Mouse (Mus musculus) myocyte (in vitro differentiated cells): ENCODE results near the gene Tex22.

ENCODE experiments used
- MAX ChIP-seq: IDR thresholded peaks from one replicate; pipeline ENCODE4 v1.6.1; 2011; ENCODE audit warnings: low read depth, mild to moderate bottlenecking, control low read depth
- POLR2A ChIP-seq: IDR thresholded peaks from one replicate; pipeline ENCODE4 v1.6.1; 2011; ENCODE audit warnings: low read depth, mild to moderate bottlenecking, control low read depth, moderate library complexity; ENCODE audit not compliant: insufficient read length
- REST ChIP-seq: IDR thresholded peaks from one replicate; pipeline ENCODE4 v1.6.1; 2011; ENCODE audit warnings: mild to moderate bottlenecking, control low read depth, moderate library complexity; ENCODE audit not compliant: insufficient read depth, insufficient read length
- TCF12 ChIP-seq: IDR thresholded peaks from one replicate; pipeline ENCODE4 v1.6.1; 2011; ENCODE audit warnings: mild to moderate bottlenecking, control low read depth; ENCODE audit not compliant: poor library complexity, insufficient read depth, severe bottlenecking
- USF1 ChIP-seq: IDR thresholded peaks from one replicate; pipeline ENCODE4 v1.6.1; 2011; ENCODE audit warnings: low read depth, mild to moderate bottlenecking, control low read depth, moderate library complexity

GRCm38 (mm10) chr12:113069389-113069788, 4.9 kb upstream of the Tex22 start:
- TF ChIP-seq USF1: no peak
- TF ChIP-seq POLR2A: no peak
- TF ChIP-seq TCF12: no peak
- no peak for TF ChIP-seq REST
- TF ChIP-seq MAX: no peak
